Mouse (Mus musculus): ENCODE data around the gene Fam69a.

DNA sequence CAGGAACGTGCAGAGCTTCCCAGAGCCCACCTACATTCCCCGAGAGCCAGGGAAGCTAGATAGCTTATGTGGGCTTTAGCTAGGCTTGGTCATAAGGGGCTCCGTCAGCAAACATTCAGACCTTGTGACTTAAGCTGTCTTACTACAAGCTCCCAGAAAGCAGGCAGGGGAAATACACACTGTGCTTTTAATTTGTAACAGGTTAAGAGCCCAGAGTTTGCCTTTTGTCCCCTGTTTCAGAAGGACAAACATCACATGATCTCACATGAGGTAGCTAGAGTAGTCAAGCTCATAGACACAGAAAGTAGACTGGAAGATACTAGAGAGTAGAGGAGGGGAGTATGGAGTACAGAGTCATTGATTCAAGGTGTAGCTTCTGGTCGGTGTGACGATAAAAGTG lies 106.2 kb downstream of the Fam69a start:
- no peak for TF ChIP-seq POLR2A (IDR thresholded peaks at IDR 0.05; ENCODE audit: low read depth, low read length)
- TF ChIP-seq CTCF (conservative IDR thresholded peaks at IDR 0.05; ENCODE audit: insufficient read depth, insufficient read length, low read depth, low read length): no peak

All from kidney, adult 2 months (tissue).